20 mouse cellular contexts compared by ENCODE assay signal in genomic region chr19:55053163-55053562, GRCm38 (mm10).
"Had no signal": no experiment of that assay in that cellular context is flagged by ENCODE, and none has a peak within 500 bp of the region (broad histone marks: within the 10 kb centered on the region; RNA-seq: fewer than 3 reads in every experiment).

No protein-coding gene starts in this region.

- DNase-seq: kidney, adult 2 months; kidney, postnatal 25 days; left cerebral cortex, postnatal 4 days; liver; lung, adult 18-20 months; lung, postnatal 10 days; lung, postnatal 36 days; midbrain, embryonic 14.5 days; right cerebral cortex, postnatal 14 days; spleen, adult 18-20 months; thymus, adult 18-20 months; thymus, postnatal 36 days had no signal

- H3K4me3 ChIP-seq: limb, embryonic 13.5 days; liver, embryonic 12.5 days; liver, embryonic 15.5 days; lung, embryonic 15.5 days; megakaryocyte, embryonic 14.5 days; stomach, embryonic 15.5 days had no signal

- H3K27ac ChIP-seq: kidney, postnatal 0 days; limb, embryonic 13.5 days; liver, embryonic 12.5 days; liver, embryonic 15.5 days; lung, embryonic 15.5 days; stomach, embryonic 15.5 days had no signal

- ATAC-seq: intestine, postnatal 0 days; liver, embryonic 12.5 days had no signal
